Mouse (Mus musculus) bone marrow, adult 2 months (tissue): ENCODE results near the gene Gm20547. TPM values are rescaled to one million over a fixed set of nuclear protein-coding genes. Genes with fewer than 3 reads are reported as not detected.
A peak's percentile ranks its signal among the peaks of the same experiment; 100 is the strongest.
"Not testable (repeated sequence)": the region's sequence is repeated elsewhere in the genome, so short reads cannot be mapped to it uniquely, and the experiment has no call there.

Experiments
- H3K27ac ChIP-seq: fragments of 200-500 bp; 2 replicates; pipeline ENCODE4 v1.5.1; 2012; ENCODE audit warnings: low read depth, mild to moderate bottlenecking, control low read depth, inconsistent platforms, low read length; ENCODE audit not compliant: control insufficient read depth, poor library complexity, insufficient read depth
- H3K4me1 ChIP-seq: fragments of 200-500 bp; 2 replicates; pipeline ENCODE4 v1.6.1; 2011; ENCODE audit warnings: low read length; ENCODE audit not compliant: control insufficient read depth, insufficient read depth
- H3K4me3 ChIP-seq: fragments of 200-500 bp; replicated peaks from 2 replicates; pipeline ENCODE3; 2011; ENCODE audit warnings: mild to moderate bottlenecking, low read depth, low read length, control low read depth; ENCODE audit not compliant: control insufficient read depth
- CTCF ChIP-seq: fragments of 200-500 bp; IDR thresholded peaks from 2 replicates; pipeline ENCODE4 v1.5.1; 2011; ENCODE audit warnings: low read length, control low read depth; ENCODE audit not compliant: control insufficient read depth, insufficient read depth
- POLR2A ChIP-seq: fragments of 200-500 bp; IDR thresholded peaks from 2 replicates; pipeline ENCODE4 v1.6.1; 2011; ENCODE audit warnings: low read depth, mild to moderate bottlenecking, control low read depth, low read length, borderline replicate concordance; ENCODE audit not compliant: control insufficient read depth
- WGBS: fragments of 180-500 bp; shearing (Covaris S2); methylation state at CpG from one replicate; pipeline ENCODE4 v1.1.7; 2018; 5-methylcytosine and 5-hydroxymethylcytosine counted together
- polyA plus RNA-seq: library from polyadenylated mRNA; stranded (reverse); fragments of >200 nt; gene quantifications from 2 replicates; pipeline ENCODE4 v1.2.4, GENCODE M21; 2011; ENCODE audit warnings: low replicate concordance; ENCODE audit not compliant: missing spikeins, insufficient read depth, insufficient read length

Gene Gm20547
- polyA plus RNA-seq, 1 experiment = 2.0 TPM

DNA sequence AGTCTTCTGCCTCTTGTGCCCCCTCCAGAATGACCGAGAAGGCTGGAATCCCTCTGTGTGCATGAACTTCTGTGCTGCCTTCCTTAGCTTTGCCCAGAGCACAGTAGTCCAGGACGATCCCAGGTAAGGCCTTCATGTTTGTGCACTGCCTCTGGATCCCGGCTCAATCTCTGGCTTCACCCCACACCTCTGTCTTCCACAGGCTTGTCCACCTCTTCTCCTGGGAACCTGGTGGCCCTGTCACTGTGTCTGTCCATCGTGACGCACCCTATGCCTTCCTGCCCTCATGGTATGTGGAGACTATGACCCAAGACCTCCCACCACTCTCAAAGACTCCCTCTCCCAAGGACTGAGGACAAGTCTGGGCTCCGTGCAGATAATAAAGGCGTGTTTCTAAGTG lies 43.1 kb downstream of the Gm20547 start:
- no peak overlapping the region for H3K4me3 ChIP-seq
- TF ChIP-seq CTCF (no peak), POLR2A (no peak)
- H3K27ac ChIP-seq = no peak overlapping the region
- H3K4me1 ChIP-seq = peaks cover 4% of the 10 kb centered on the region; the same call in 1 of the 2 replicates
- 86% methylated on average over 7 of the region's 7 CpGs for WGBS

DNA sequence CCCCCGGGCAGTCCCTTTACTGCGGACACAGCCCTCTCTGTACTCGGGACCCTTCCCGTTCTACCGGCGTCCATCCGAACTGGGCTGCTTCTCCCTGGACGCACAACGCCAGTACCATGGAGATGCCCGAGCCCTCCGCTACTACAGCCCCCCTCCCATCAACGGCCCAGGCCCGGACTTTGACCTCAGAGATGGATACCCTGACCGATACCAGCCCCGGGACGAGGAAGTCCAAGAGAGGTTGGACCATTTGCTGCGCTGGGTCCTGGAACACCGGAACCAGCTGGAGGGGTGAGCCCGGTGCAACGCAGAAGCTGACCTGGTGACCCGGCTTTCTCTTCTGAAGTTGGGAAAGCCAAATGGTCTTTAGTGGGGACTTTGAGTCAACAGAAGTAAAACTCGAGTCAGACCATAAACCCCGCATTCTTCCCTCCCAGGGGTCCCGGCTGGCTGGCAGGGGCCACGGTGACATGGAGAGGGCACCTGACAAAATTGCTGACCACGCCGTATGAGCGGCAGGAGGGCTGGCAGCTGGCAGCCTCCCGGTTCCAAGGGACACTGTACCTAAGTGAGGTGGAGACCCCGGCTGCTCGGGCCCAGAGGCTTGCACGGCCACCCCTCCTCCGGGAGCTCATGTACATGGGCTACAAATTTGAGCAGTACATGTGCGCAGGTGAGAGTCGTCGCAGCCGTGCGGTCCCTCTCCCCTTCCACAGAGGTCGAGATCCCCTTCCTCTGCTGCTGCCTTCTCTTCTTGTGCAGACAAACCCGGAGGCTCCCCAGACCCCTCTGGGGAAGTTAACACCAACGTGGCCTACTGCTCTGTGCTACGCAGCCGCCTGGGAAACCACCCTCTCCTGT lies 44.1 kb downstream of the Gm20547 start:
- 44% methylated on average over 43 of the region's 43 CpGs for WGBS
- Histone ChIP-seq H3K4me3 (peak overlapping the region; percentile 88), H3K4me1 (peaks cover 4% of the 10 kb centered on the region; the same call in 1 of the 2 replicates), H3K27ac (peak overlapping the region; percentile 82)
- 0 out of 2 replicates have a peak, but pooled peaks have one; percentile 16 for TF ChIP-seq POLR2A
- no peak for TF ChIP-seq CTCF

DNA sequence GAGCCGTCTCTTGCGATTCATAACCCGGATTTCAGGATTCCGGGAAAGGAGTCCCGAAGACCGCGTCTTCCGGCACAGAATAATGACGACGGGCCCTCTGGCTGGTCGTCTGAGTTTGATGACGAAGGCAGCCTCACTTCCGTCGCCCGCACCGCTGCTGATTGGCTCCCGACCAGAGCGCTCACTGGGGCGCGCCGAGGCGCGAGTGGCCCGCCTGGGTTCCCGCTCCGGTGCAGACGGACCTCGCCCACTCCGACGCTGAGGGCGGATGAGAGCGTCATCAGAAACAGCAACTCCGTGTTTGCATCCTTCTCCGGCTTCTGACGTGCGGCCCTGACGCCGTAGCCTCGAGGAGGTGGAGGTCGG lies 45.0 kb downstream of the Gm20547 start, which contains the start of the genes Stk19 and Dxo:
Stk19 (minus strand) TSS at position 90 of the 366 bp plus-strand sequence.
Dxo (plus strand) TSS at position 164 of the 366 bp plus-strand sequence.
- Histone ChIP-seq H3K4me3 (peak within 1 kb of the TSS; percentile 88), H3K27ac (peak within 1 kb of the TSS; percentile 82), H3K4me1 (peaks cover 4% of the 10 kb centered on the region; the same call in 1 of the 2 replicates)
- TF ChIP-seq POLR2A = peak; percentile 79
- no peak for TF ChIP-seq CTCF
- under 1% methylated on average over 40 of the region's 40 CpGs for WGBS

DNA sequence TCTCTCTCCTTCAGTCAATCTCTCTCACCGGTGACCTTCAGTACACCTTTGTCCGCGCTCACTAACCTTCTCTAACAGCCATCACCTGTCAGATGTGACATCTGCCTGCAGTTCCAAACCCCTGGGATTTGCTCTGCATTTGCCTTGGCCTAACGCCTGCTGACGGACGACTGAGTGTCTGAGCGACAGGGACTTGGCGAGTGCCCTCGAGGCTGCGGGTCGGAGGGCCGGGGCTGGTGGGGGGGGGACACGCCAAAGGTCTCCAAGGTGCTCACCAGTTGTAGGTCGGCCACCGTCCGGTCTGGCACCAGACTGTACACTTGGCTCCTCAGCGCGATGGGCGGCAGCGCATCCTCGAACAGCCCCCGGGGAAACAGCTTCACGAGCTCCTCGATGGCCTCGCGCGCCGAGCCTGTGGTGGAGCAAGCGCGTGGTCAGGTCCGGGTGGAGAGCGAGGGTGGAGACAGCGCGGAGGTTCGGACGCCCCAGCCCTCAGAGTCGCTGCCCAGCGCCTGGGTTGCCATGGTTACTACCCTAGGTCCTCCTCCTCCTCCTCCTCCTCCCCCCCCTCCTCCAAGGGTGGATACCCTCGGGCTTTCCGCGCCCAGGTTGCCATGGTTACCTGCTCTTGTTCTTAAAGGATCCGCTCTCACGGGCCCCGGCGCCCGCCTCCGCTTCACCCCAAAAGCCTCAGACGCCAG lies 45.5 kb downstream of the Gm20547 start:
- H3K27ac ChIP-seq = peak overlapping the region; percentile 82
- peak overlapping the region; percentile 88 for H3K4me3 ChIP-seq
- TF ChIP-seq POLR2A (no peak), CTCF (no peak)
- H3K4me1 ChIP-seq = peaks cover 4% of the 10 kb centered on the region; the same call in 1 of the 2 replicates
- 6% methylated on average over 48 of the region's 48 CpGs for WGBS

DNA sequence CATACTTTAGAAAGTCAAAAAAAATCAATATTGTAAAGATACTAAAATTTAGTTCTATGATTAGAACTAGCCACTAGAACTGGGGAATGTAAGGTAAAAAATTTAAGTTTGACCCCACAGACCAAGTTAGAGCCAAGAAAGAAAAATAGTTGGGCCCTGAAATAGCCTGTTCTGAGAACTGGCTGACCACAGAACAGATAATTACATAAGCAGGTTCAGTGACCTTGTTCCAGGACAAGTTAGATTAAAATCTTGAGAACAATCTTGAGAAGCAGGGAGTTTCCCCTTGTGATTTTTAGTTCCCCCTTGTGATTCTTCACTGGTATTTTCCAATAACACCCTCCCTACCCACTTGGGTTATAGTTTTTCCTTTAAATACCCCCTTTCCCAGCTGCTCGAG lies 51.1 kb downstream of the Gm20547 start:
- not testable (repeated sequence) for H3K4me1 ChIP-seq, H3K4me3 ChIP-seq, H3K27ac ChIP-seq
- WGBS = 88% methylated on average over 1 of the region's 1 CpGs

DNA sequence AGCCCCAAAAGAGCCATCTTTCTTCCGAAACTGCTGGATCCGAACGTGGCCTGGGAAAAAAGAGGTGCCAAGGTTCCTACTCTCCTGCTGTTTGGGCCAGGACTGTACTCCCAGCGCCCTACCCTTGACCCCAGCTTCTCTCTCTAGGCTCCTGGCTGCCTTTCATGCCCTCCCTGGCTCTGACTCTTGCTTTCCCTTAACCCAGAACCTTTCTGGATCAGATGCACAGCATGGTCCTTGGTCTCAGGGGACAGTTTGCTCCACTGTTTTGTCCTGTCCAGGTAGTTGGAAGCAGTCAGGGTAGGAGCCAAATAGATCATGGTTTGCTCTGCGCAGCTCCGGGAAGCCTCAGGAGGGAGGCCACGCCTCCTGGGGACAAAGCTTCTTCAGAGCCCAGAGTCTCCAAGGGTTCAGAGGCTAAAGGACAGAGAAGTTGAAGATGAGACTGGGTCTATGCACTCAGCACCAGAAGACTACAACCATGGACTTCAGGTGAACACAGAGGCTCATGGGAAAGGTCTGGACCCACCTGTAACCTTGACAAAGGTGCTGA lies 66.9 kb downstream of the Gm20547 start:
- no peaks in the 10 kb centered on the region; the same call in 1 of the 2 replicates for H3K4me1 ChIP-seq
- H3K4me3 ChIP-seq = no peak overlapping the region
- 70% methylated on average over 7 of the region's 7 CpGs for whole genome bisulfite sequencing
- H3K27ac ChIP-seq = no peak overlapping the region
- no peak for TF ChIP-seq CTCF
- TF ChIP-seq POLR2A = no peak

DNA sequence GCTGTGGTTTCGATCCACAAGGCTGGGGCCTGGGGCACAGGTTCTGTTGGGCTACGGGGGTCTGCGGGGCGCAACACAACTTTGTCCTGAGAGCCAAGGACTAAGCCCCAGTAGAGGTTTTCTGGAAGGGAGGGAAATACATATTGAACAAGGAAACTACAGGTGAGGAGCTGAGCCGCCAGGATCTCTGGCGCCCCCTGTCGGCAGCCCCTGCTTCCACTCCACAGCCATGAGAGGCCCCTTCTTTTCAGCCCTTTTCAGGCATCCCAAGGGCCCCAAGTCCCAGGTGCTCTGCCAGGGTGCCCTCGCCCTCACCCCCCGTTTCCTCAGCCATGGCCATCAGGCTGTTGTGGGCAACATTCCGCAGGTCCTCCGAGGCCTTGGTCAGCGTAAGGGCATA lies 68.1 kb downstream of the Gm20547 start:
- not testable (repeated sequence) for H3K4me3 ChIP-seq, H3K4me1 ChIP-seq, H3K27ac ChIP-seq
- 55% methylated on average over 12 of the region's 12 CpGs for WGBS
- peak; percentile 62 for TF ChIP-seq CTCF

DNA sequence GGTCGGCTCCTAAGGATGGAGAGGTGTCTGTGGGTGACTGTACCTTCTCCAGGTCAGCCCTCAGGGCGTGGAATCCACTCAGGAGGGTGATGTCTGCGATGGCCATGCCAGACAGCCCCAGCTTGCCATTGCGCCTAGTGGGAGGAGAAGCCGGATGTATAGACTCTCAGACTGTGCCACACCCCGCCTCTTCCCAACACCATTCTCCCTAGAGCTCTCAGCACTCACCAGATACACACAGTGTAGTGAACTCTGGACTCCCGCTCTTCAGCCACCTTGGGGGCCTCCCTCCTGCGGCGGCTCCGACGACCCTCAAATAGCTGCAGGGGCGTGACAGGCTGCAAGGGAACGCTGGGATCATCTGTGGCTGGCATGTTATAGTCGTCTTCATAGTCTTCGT lies 70.6 kb downstream of the Gm20547 start:
- WGBS = 76% methylated on average over 15 of the region's 15 CpGs
- Histone ChIP-seq H3K4me3 (no peak overlapping the region), H3K4me1 (no peaks in the 10 kb centered on the region; the same call in 1 of the 2 replicates), H3K27ac (no peak overlapping the region)
- TF ChIP-seq POLR2A (no peak), CTCF (no peak)

DNA sequence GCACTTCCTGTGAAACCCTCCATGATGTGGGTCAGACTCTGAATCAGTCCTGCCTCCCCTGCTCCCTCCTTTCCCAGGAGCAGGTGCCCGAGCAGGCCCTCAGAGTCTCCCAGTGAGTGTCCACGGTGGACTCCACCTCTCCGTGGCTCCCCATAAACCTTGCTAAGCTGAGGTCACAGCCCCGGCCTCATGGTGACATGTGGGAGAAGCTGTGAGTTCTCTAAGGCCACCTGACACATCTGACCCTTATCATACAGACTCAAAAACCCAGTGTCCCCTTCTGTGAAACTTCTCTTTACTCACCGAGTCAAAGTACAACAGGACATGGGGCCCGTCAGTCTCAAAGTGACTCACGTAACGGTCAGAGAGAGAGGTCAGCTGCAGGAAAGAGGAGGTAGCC lies 71.0 kb downstream of the Gm20547 start:
- WGBS = 84% methylated on average over 8 of the region's 8 CpGs
- H3K4me3 ChIP-seq, H3K4me1 ChIP-seq, H3K27ac ChIP-seq: not testable (repeated sequence)

DNA sequence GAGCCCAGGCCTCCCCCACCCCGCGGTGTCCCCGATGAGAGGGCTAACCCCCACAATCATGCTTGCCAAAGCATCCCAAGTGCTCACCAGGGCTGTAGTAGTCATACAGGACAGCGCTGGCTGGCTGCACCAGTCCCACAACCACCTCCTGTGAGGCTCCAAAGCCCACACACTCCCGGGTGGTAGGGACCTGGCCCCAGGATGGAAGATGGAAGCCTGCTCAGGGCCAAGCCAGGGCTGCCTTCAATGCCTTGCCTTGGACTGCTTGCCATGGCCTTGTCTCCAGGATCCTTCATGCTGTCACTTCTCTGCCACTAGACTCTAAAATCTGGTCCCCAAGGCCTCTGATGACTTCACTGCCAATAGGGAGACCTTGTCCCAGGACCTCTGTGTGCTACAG lies 71.4 kb downstream of the Gm20547 start:
- WGBS = 89% methylated on average over 5 of the region's 5 CpGs
- H3K4me3 ChIP-seq, H3K27ac ChIP-seq: not testable (repeated sequence)

More for the DNA sequence above, 71.4 kb downstream of the Gm20547 start:
- H3K4me1 ChIP-seq = not testable (repeated sequence)
